Comparison of ENCODE assay signal across 13 mouse cellular contexts in genomic region chr17:83666597-83667287, GRCm38 (mm10). TPM values are rescaled to one million over a fixed set of nuclear protein-coding genes. Genes with fewer than 3 reads are reported as not detected.
DNase-seq lines count a peak whose midpoint lies in the region; ATAC-seq lines count a peak whose summit lies in the region.
"Had no signal": no experiment of that assay in that cellular context is flagged by ENCODE, and none has a peak within 500 bp of the region (broad histone marks: within the 10 kb centered on the region; RNA-seq: fewer than 3 reads in every experiment).

No protein-coding gene starts in this region.

- no peak overlapping the region for H3K4me3 ChIP-seq in heart, embryonic 16.5 days (ENCODE audit: low read length)
- H3K4me3 ChIP-seq: embryonic facial prominence, embryonic 13.5 days; myocyte had no signal

- WGBS in heart, embryonic 16.5 days: 44% methylated on average over 13 of the region's 13 CpGs

- H3K27ac ChIP-seq in heart, embryonic 16.5 days (ENCODE audit: low read length): no peak overlapping the region
- H3K27ac ChIP-seq: embryonic facial prominence, embryonic 13.5 days had no signal

- no peak overlapping the region for H3K9ac ChIP-seq in heart, embryonic 16.5 days (ENCODE audit: low read length)
- H3K9ac ChIP-seq: embryonic facial prominence, embryonic 13.5 days had no signal

- no peaks in the 10 kb centered on the region for H3K4me1 ChIP-seq in heart, embryonic 16.5 days (ENCODE audit: control insufficient read depth, insufficient read depth, low read length)
- H3K4me1 ChIP-seq: embryonic facial prominence, embryonic 13.5 days had no signal

- no peaks in the 10 kb centered on the region for H3K27me3 ChIP-seq in heart, embryonic 16.5 days (ENCODE audit: control insufficient read depth, insufficient read depth, low read length)
- H3K27me3 ChIP-seq: embryonic facial prominence, embryonic 13.5 days had no signal

- no peaks in the 10 kb centered on the region for H3K36me3 ChIP-seq in heart, embryonic 16.5 days (ENCODE audit: control insufficient read depth, insufficient read depth)
- H3K36me3 ChIP-seq: embryonic facial prominence, embryonic 13.5 days had no signal

- peaks cover 4% of the 10 kb centered on the region; the same call in 1 of the 2 replicates for H3K9me3 ChIP-seq in heart, embryonic 16.5 days (replicated peaks; ENCODE audit: control insufficient read depth, low read length)
- H3K9me3 ChIP-seq: embryonic facial prominence, embryonic 13.5 days had no signal

- intact Hi-C loops in heart, postnatal 10 days (cut with DNase I): no loop called here

- ATAC-seq in heart, embryonic 16.5 days (replicated peaks; ENCODE audit: extremely low read depth, insufficient read depth, low FRiP score): 0 out of 2 replicates have a peak, but pooled peaks have one; percentile 32

- no peak for DNase-seq in heart, postnatal 10 days
- DNase-seq in CD4-positive helper T cell, adult 2 months (ENCODE audit: low read depth, low spot score): peak; percentile 38
- peak; percentile 80 for DNase-seq in c-Kit-positive CD71-positive TER-119-positive erythroid progenitor cells, embryonic 14.5 days (ENCODE audit: low spot score)
- DNase-seq in lung, postnatal 14 days: peak; percentile 22
- DNase-seq in cerebellum, adult 11 months: no peak
- DNase-seq in adrenal gland, postnatal 4 days (ENCODE audit: low spot score in 2 of 2): no peak
- no peak for DNase-seq in layer of hippocampus, adult 9-10 months (ENCODE audit: low spot score)
- DNase-seq: cerebellum, adult 11-12 months had no signal

- peak overlapping the region; percentile 9; the same call in 1 of the 2 replicates for H3K4me2 ChIP-seq in heart, embryonic 16.5 days (ENCODE audit: low read depth, low read length)
- H3K4me2 ChIP-seq: embryonic facial prominence, embryonic 13.5 days had no signal

RNA-seq across cellular contexts. Expression of gene Kcng3, which starts 35.0 kb away (rescaled TPM):
- polyA plus RNA-seq in heart, embryonic 16.5 days (2015; fragmentation: Nextera tagmentation; extraction: Ambion mirVana): not detected in 2 replicates
- not detected for total RNA-seq in heart, postnatal 10 days (2021)
- total RNA-seq in adrenal gland, postnatal 4 days (2021): 10 to 100 TPM; 12.7 to 13.6 TPM
- polyA plus RNA-seq: embryonic facial prominence, embryonic 13.5 days; kidney, embryonic 14.5 days; limb, embryonic 11.5 days; myocyte had no signal

RNA-seq across cellular contexts. Expression of gene Mta3, which starts 39.2 kb away (rescaled TPM):
- polyA plus RNA-seq in heart, embryonic 16.5 days (2015; fragmentation: Nextera tagmentation; extraction: Ambion mirVana): 40.7 and 43.6 TPM in 2 replicates
- total RNA-seq in heart, postnatal 10 days (2021): 10 to 100 TPM; 29.2 to 30.2 TPM
- total RNA-seq in adrenal gland, postnatal 4 days (2021): 100 to 1,000 TPM; 103 to 108 TPM

Comparison
In these comparisons a context has a peak if more than half of its experiments do, and no peak if none do; other contexts are left out.
1. DNase-seq: peak in CD4-positive helper T cell, adult 2 months (single experiment), c-Kit-positive CD71-positive TER-119-positive erythroid progenitor cells, embryonic 14.5 days (single experiment) and lung, postnatal 14 days (single experiment); none in heart, postnatal 10 days (0 of 2), cerebellum, adult 11 months (single experiment), adrenal gland, postnatal 4 days (0 of 2) and layer of hippocampus, adult 9-10 months (single experiment).
2. RNA of gene Kcng3, which starts 35.0 kb away (total RNA-seq): 12.7 to 13.6 TPM in adrenal gland, postnatal 4 days; not detected in heart, postnatal 10 days; every median in the first group is over 10 times any median in the second.